Mouse (Mus musculus) forebrain, embryonic 11.5 days (tissue): Measurements from ENCODE around the gene Nol7. TPM values are rescaled to one million over a fixed set of nuclear protein-coding genes. Genes with fewer than 3 reads are reported as not detected.

Experiments
- ATAC-seq: fragments of 200-750 bp; cut with Nextera tagmentation; replicated peaks from 2 replicates; pipeline ENCODE4 v1.8.0; 2017; ENCODE audit warnings: moderate TSS enrichment; ENCODE audit not compliant: low FRiP score
- DNase-seq: peaks from one replicate; pipeline ENCODE4 v3.0.0-alpha.2; 2017; ENCODE audit warnings: low spot score
- H3K27ac ChIP-seq: fragments of 300-500 bp; sonication (generic); 2 replicates; pipeline ENCODE4 v1.5.1; 2014; ENCODE audit warnings: low read depth, low read length
- H3K27me3 ChIP-seq: fragments of 300-500 bp; sonication (generic); 2 replicates; pipeline ENCODE4 v1.6.1; 2014; ENCODE audit warnings: mild to moderate bottlenecking, low read length, mixed read lengths; ENCODE audit not compliant: control insufficient read depth, insufficient read depth
- H3K36me3 ChIP-seq: fragments of 300-500 bp; sonication (generic); 2 replicates; pipeline ENCODE4 v1.6.1; 2014; ENCODE audit warnings: mild to moderate bottlenecking, low read length, moderate library complexity, mixed read lengths; ENCODE audit not compliant: control insufficient read depth, insufficient read depth
- H3K4me1 ChIP-seq: fragments of 300-500 bp; sonication (generic); replicated peaks from 2 replicates; pipeline ENCODE4 v1.6.1; 2014; ENCODE audit warnings: low read length, mixed read lengths; ENCODE audit not compliant: control insufficient read depth, insufficient read depth
- H3K4me2 ChIP-seq: fragments of 300-500 bp; sonication (generic); 2 replicates; pipeline ENCODE4 v1.6.1; 2014; ENCODE audit warnings: low read depth, mild to moderate bottlenecking, low read length, moderate library complexity, mixed read lengths; ENCODE audit not compliant: severe bottlenecking
- H3K4me3 ChIP-seq: fragments of 300-500 bp; sonication (generic); 2 replicates; pipeline ENCODE4 v1.5.1; 2014; ENCODE audit warnings: low read depth, low read length
- H3K9ac ChIP-seq: fragments of 300-500 bp; sonication (generic); 2 replicates; pipeline ENCODE4 v1.6.1; 2014; ENCODE audit warnings: low read length
- H3K9me3 ChIP-seq: fragments of 300-500 bp; sonication (generic); 2 replicates; pipeline ENCODE4 v1.6.1; 2016; ENCODE audit warnings: low read length, mixed read lengths; ENCODE audit not compliant: control insufficient read depth
- WGBS: fragments of 180-500 bp; shearing (Covaris S2); extraction: QIAGEN DNeasy Blood & Tissue Kit; methylation state at CpG from one replicate; pipeline ENCODE4 v1.1.7; 2014; 5-methylcytosine and 5-hydroxymethylcytosine counted together
- polyA plus RNA-seq: library from polyadenylated mRNA; unstranded; fragments of >200 nt; fragmentation: Nextera tagmentation; extraction: Ambion mirVana; gene quantifications from 2 replicates; pipeline ENCODE4 v1.2.1, GENCODE M21; 2014

Nol7 gene
- polyA plus RNA-seq, 1 experiment from 2014 or later = 258 TPM

DNA sequence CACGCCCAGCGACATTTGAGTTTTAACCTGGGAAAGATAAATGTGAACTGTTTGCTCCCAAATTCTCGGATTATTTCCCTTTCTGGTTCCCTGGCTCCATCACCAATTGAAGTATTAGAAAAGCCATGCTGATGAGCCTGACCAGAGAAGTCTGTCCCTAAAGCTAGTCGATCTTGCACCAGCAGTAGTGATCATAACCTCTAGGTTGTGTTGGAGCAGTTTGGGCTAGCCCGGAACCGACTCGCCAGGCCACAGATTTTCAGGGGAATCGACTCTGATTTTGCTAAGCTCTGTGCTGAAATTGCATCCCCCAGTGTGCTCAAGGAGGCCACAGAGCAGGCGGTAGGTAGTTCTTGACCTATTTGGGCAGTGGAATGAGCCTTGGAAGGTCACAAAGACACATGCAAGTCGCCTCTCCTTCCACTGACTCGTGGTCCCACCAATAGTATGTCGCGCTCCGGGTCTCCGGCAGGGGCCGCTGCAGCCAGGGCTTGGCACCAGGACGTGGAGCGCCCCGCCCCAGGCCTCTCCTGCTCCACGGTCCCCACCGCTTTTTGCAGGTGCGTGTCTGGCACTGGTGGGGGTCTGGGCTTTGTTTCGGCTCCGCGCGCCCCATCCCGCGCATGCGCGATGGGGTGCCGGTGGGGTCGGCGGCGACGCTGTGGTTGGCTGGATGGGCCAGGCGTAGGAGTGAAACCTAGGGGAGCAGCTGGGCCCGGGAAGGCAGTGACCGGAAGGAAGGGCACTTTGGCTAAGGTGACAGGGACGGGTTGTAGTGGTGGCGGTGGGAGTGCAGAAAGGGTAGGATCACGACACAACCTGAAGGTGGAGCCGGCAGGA, 33.0 kb upstream of the Nol7 start, which contains the start of gene Sirt5:
TSS of gene Sirt5 (plus strand) at position 512 of the 840 bp plus-strand sequence.
- Histone ChIP-seq H3K27me3 (no peaks in the 10 kb centered on the region), H3K9me3 (no peaks in the 10 kb centered on the region), H3K36me3 (no peaks in the 10 kb centered on the region), H3K9ac (peak within 1 kb of the TSS; percentile 79), H3K27ac (peak within 1 kb of the TSS; percentile 57; the same call in 1 of the 2 replicates), H3K4me2 (peak within 1 kb of the TSS; percentile 80), H3K4me3 (peak within 1 kb of the TSS; percentile 56), H3K4me1 (peaks cover 5% of the 10 kb centered on the region; the same call in 1 of the 2 replicates)
- peak; percentile 97 for ATAC-seq
- DNase-seq = peak; percentile 97
- 15% methylated on average over 42 of the region's 42 CpGs for WGBS

DNA sequence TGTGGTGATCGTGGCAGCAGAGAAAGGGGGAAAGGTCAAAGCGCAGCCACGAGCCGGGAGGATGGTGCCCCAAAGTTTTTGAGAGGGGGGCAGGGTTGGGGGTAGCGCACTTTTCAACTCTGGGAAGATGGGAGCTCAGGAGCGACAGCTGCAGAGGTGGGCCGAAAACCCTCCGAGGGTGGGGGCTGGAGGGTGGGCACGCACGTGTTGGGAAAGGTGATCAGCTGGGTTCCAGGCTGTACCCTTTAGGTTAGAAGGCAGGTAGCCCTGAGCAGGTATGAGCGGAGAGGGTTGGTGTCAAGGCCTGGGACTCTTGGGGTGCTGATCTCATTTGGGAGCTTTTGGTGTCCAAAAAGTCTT, 32.4 kb upstream of the Nol7 start:
- peak overlapping the region; percentile 56 for H3K4me3 ChIP-seq
- H3K27me3 ChIP-seq = no peaks in the 10 kb centered on the region
- peaks cover 5% of the 10 kb centered on the region; the same call in 1 of the 2 replicates for H3K4me1 ChIP-seq
- 8% methylated on average over 11 of the region's 11 CpGs for WGBS
- H3K27ac ChIP-seq = peak overlapping the region; percentile 57; the same call in 1 of the 2 replicates
- DNase-seq = no peak
- peak overlapping the region; percentile 80 for H3K4me2 ChIP-seq
- peak overlapping the region; percentile 79 for H3K9ac ChIP-seq
- H3K36me3 ChIP-seq = no peaks in the 10 kb centered on the region
- H3K9me3 ChIP-seq = no peaks in the 10 kb centered on the region
- ATAC-seq = peak; percentile 44

DNA sequence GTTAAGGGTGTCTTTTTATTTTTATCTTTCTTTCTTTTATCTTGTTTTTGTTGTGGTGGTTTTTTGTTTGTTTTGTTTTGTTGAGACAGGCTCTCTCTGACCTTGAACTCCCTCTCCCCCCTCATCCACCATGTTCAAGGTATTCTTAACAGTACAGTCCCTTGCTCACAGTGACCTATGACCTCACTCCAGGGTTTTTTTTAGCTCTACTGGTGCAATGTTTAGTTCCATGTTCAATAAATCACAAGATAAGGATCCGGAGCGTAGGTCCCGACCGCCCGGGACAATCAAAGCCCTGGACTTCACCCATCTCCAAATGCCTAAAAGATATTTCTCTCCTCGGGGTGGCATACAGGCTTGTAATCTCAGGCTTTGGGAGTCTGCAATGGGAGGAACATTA, 28.1 kb upstream of the Nol7 start:
- Histone ChIP-seq H3K4me1 (0 out of 2 replicates have a peak, but pooled peaks cover 3% of the 10 kb centered on the region), H3K4me3 (no peak overlapping the region), H3K4me2 (no peak overlapping the region), H3K27me3 (no peaks in the 10 kb centered on the region), H3K9me3 (no peaks in the 10 kb centered on the region), H3K27ac (no peak overlapping the region), H3K9ac (no peak overlapping the region), H3K36me3 (peaks cover 10% of the 10 kb centered on the region)
- WGBS = 94% methylated on average over 6 of the region's 6 CpGs
- DNase-seq (no peak), ATAC-seq (no peak)

DNA sequence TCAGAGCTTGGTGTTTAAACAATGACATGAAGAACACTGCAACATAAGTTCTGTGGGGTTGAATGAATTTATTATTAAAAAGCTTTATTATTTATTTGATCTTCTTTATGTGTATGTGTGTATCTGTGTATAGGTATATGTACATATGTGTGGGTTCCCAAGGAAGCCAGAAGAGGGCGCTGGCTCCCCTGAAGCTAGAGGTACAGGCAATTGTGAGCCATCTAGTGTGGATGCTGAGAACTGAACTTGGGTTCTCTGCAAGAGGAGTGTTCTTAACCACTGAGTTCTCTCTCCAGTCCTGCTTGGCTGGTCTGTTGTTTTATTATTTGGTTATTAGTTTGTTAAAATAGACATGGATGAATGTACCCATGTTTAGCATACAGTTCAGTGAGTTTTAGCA, 25.3 kb upstream of the Nol7 start:
- peaks cover 10% of the 10 kb centered on the region for H3K36me3 ChIP-seq
- H3K9me3 ChIP-seq = no peaks in the 10 kb centered on the region
- H3K4me3 ChIP-seq = no peak overlapping the region
- no peak for DNase-seq
- H3K4me1 ChIP-seq = no peaks in the 10 kb centered on the region
- no peak overlapping the region for H3K9ac ChIP-seq
- ATAC-seq = no peak
- H3K27me3 ChIP-seq = no peaks in the 10 kb centered on the region
- 88% methylated on average over 1 of the region's 1 CpGs for WGBS
- no peak overlapping the region for H3K4me2 ChIP-seq
- no peak overlapping the region for H3K27ac ChIP-seq

DNA sequence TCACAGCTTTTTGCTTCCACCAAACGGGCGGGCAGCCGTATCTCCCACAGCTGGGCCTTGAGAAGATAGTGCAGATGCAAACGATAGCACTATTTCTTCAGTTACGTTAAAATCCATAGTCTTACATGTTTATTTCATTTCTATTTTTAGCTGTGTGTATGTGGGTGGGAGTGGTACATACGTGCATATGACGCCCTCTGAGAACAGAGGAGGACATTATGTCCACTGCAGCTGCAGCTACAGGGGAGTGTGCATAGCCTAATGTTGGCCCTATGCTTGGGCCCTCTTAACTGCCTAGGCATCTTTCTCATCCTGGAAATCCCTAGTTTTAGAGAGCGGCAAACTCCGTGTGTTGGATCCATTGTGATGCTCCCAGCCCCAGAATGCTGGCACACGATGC, 24.0 kb upstream of the Nol7 start:
- Histone ChIP-seq H3K4me1 (no peaks in the 10 kb centered on the region), H3K27me3 (no peaks in the 10 kb centered on the region), H3K27ac (no peak overlapping the region), H3K4me2 (no peak overlapping the region), H3K4me3 (no peak overlapping the region), H3K9me3 (no peaks in the 10 kb centered on the region), H3K36me3 (peaks cover 10% of the 10 kb centered on the region), H3K9ac (no peak overlapping the region)
- ATAC-seq (no peak), DNase-seq (no peak)
- 86% methylated on average over 10 of the region's 10 CpGs for WGBS

DNA sequence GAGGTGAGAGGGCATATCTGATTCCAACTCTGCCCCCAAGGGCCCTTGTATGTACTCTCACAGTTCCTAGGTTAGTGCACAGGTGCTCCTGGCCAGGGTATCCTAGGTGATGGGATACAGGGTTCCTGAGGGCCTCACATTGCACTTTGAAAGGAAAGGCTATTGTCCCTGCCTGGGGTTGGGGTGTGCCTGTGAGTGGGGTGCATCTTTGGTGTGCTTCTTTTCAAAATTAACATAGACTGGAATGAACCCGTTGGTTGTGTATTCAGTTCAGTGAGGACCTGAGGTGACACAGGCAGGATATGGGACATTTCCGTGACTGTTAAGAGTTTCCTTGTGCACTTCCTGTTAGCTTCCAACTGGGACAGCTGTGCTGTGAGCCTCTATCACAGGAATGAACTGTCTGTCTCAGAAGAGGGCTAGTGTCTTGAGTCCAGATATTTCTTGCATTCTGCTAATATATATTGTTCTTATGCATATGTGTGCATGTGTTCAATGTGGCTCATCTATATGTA, 23.2 kb upstream of the Nol7 start:
- Histone ChIP-seq H3K4me3 (no peak overlapping the region), H3K36me3 (peaks cover 10% of the 10 kb centered on the region), H3K27me3 (no peaks in the 10 kb centered on the region), H3K9me3 (no peaks in the 10 kb centered on the region), H3K4me1 (no peaks in the 10 kb centered on the region), H3K27ac (no peak overlapping the region), H3K9ac (no peak overlapping the region), H3K4me2 (no peak overlapping the region)
- no peak for DNase-seq
- no peak for ATAC-seq
- 76% methylated on average over 2 of the region's 2 CpGs for WGBS

DNA sequence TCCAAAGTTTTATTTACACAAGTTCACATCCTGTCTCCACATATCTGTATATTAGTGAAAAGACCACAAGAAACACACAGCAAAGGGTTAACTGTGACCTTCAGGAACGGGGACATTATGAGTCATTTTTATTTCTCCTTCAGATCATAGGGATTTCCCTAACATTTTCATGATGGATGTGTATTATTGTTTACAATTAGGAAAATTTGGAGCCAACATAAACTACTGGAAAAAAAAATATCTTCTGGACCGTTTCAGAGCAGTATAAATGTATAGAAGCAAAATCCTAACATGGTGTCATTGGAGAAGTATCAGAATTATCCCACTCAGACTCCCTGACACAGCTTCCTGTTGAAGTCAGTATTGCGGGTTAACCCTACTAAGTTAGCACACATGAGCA, 18.2 kb upstream of the Nol7 start:
- H3K27me3 ChIP-seq = no peaks in the 10 kb centered on the region
- H3K4me3 ChIP-seq = no peak overlapping the region
- whole genome bisulfite sequencing = 87% methylated on average over 3 of the region's 3 CpGs
- H3K27ac ChIP-seq = no peak overlapping the region
- DNase-seq = no peak
- no peak overlapping the region for H3K9ac ChIP-seq
- no peaks in the 10 kb centered on the region for H3K4me1 ChIP-seq
- no peaks in the 10 kb centered on the region for H3K9me3 ChIP-seq
- H3K4me2 ChIP-seq = no peak overlapping the region
- no peaks in the 10 kb centered on the region; the same call in none of the 2 replicates for H3K36me3 ChIP-seq
- ATAC-seq = no peak

DNA sequence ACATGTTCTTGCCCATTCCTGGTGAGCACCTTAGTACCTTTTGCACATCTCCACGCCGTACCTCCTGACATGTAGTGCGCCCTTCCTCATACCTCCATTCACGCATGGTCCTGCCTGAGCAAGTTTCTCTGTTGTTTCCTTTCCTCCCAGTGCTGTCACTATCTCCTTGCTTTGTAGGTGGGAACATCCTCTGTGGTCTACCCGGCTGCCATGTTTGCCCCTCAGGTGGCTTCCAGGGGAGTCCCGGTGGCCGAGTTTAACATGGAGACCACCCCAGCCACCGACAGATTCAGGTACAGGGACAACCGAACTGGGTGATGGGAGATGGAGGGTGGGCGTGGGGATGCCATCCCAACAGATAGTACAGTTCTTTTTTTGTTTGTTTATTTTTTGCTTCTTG, 12.9 kb upstream of the Nol7 start:
- 98% methylated on average over 10 of the region's 10 CpGs for WGBS
- ATAC-seq (no peak), DNase-seq (no peak)
- H3K36me3 ChIP-seq = no peaks in the 10 kb centered on the region
- H3K27ac ChIP-seq = no peak overlapping the region
- no peak overlapping the region for H3K9ac ChIP-seq
- H3K4me2 ChIP-seq = no peak overlapping the region
- H3K4me3 ChIP-seq = no peak overlapping the region
- no peaks in the 10 kb centered on the region for H3K4me1 ChIP-seq
- H3K27me3 ChIP-seq = no peaks in the 10 kb centered on the region
- H3K9me3 ChIP-seq = no peaks in the 10 kb centered on the region
